Mouse (Mus musculus): Measurements from ENCODE around the gene C2cd4a.

DNA sequence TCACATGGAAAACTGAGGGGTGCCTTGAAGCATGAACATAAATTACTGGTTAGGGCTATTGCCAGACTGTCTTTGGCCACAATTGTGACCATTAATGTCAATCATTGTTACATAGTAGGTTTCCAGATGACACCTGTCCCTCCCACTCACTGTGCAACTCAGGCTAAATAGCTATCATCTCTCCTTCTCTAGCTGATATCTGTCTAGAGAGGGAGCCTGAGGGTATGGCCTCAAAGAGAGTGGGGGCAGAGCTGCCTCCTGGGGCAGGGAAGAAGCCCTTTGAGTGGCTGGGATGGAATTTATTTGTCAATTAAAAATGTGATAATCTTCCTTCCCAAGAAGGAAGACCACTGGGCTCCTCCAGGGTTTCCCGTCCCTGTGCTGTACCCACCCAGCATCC, 37.9 kb downstream of the C2cd4a start:
- no peak for TF ChIP-seq CTCF (IDR thresholded peaks at IDR 0.05; ENCODE audit: low read depth)
- no peak for TF ChIP-seq EP300 (optimal IDR thresholded peaks at IDR 0.05)
